In the genomic region with DNA sequence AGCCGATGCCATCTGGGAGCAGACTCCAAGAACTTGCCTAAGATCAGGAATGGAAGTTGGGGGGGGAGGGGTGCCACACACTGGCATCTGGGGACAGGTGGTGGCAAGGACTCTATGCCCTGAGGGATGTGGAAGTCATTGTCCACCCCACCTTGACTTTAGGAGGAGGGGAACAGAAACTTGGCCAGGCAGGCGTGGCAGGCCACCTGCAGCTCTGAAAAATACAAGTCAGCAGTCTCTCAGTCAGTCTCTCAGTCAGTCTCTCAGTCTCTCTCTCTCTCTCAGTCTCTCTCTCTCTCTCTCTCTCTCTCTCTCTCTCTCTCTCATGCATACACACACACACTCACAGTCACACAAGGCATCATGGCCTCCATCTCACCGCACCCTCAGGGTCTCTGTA, we compare ENCODE assay signal across 17 mouse cellular contexts. TPM values are rescaled to one million over a fixed set of nuclear protein-coding genes. Genes with fewer than 3 reads are reported as not detected.
A peak's percentile ranks its signal among the peaks of the same experiment; 100 is the strongest.
DNase-seq lines count a peak whose midpoint lies in the region; TF ChIP-seq lines count a peak whose summit lies in the region.
"Had no signal": no experiment of that assay in that cellular context is flagged by ENCODE, and none has a peak within 500 bp of the region (broad histone marks: within the 10 kb centered on the region; RNA-seq: fewer than 3 reads in every experiment).

No protein-coding gene starts in this region.

- no peak for TF ChIP-seq POLR2A in CH12.LX (IDR thresholded peaks at IDR 0.05; ENCODE audit: low read depth, low read length)

- in situ Hi-C loops in CH12.LX (cut with MboI; ENCODE audit: low pct_ligation_motif_present, low pct_unique_long_range_greater_than_20kb, low sequenced_read_pairs): no loop called here

- H3K27ac ChIP-seq in gastrocnemius, adult 2 months: peak overlapping the region; percentile 88
- peak overlapping the region; percentile 13 for H3K27ac ChIP-seq in CH12.LX (ENCODE audit: insufficient read depth, low read depth)
- H3K27ac ChIP-seq: embryonic facial prominence, embryonic 10.5 days; embryonic facial prominence, embryonic 12.5 days; forebrain, embryonic 12.5 days; forebrain, embryonic 15.5 days had no signal

- peak; percentile 87 for TF ChIP-seq EP300 in CH12.LX (IDR thresholded peaks at IDR 0.05; ENCODE audit: low read length)

- no peak overlapping the region for H3K9ac ChIP-seq in CH12.LX (ENCODE audit: insufficient read depth, low read depth)
- H3K9ac ChIP-seq: embryonic facial prominence, embryonic 12.5 days; forebrain, embryonic 12.5 days; forebrain, embryonic 15.5 days; forebrain, postnatal 0 days had no signal

- DNase-seq in gastrocnemius, adult 2 months: peak; percentile 26
- no peak for DNase-seq in gastrocnemius, postnatal 10 days
- DNase-seq in A20 (ENCODE audit: low read depth, low spot score) (peak; percentile 91), CH12.LX (ENCODE audit: extremely low read depth) (peak; percentile 45)
- DNase-seq in kidney, adult 9 months: no peak
- DNase-seq in lung, postnatal 36 days: no peak
- DNase-seq: adrenal gland, adult 2 months; adrenal gland, postnatal 14 days; adrenal gland, postnatal 36 days; cerebellum, adult 11-12 months; cerebellum, adult 2 months; cerebellum, adult 9-10 months; forebrain, postnatal 0 days had no signal

- H3K9me3 ChIP-seq in CH12.LX (replicated peaks; ENCODE audit: low read length): no peaks in the 10 kb centered on the region
- H3K9me3 ChIP-seq: embryonic facial prominence, embryonic 10.5 days; embryonic facial prominence, embryonic 12.5 days; forebrain, embryonic 12.5 days; forebrain, embryonic 15.5 days had no signal

- H3K27me3 ChIP-seq in CH12.LX (replicated peaks): no peaks in the 10 kb centered on the region
- H3K27me3 ChIP-seq: embryonic facial prominence, embryonic 12.5 days; forebrain, embryonic 12.5 days; forebrain, embryonic 15.5 days had no signal

- H3K4me3 ChIP-seq in gastrocnemius, adult 2 months: no peak overlapping the region
- no peak overlapping the region for H3K4me3 ChIP-seq in CH12.LX (replicated peaks in 1 of 3; ENCODE audit: low read depth in 2 of 3, low read length in 2 of 3, poor library complexity in 1 of 3)
- H3K4me3 ChIP-seq: embryonic facial prominence, embryonic 10.5 days; embryonic facial prominence, embryonic 12.5 days; forebrain, embryonic 12.5 days; forebrain, embryonic 15.5 days had no signal

- H3K4me1 ChIP-seq in CH12.LX (ENCODE audit: control insufficient read depth in 1 of 2, insufficient read depth in 2 of 2): peaks cover 25 to 42% of the 10 kb centered on the region in 2 experiments
- H3K4me1 ChIP-seq: embryonic facial prominence, embryonic 10.5 days; embryonic facial prominence, embryonic 12.5 days; forebrain, embryonic 12.5 days; forebrain, embryonic 15.5 days had no signal

- intact Hi-C loops in gastrocnemius, adult 2 months (cut with DNase I): no loop called here

- TF ChIP-seq CTCF in gastrocnemius, adult 2 months (IDR thresholded peaks at IDR 0.05): no peak
- TF ChIP-seq CTCF in CH12.LX (conservative IDR thresholded peaks at IDR 0.05 in 1 of 2, IDR thresholded peaks at IDR 0.05 in 1 of 2; ENCODE audit: low read depth in 2 of 2, low read length in 2 of 2): no peak

- H3K36me3 ChIP-seq in CH12.LX (replicated peaks in 1 of 2; ENCODE audit: control insufficient read depth in 1 of 2, insufficient read depth in 1 of 2, low read length in 1 of 2): peaks cover 25 to 32% of the 10 kb centered on the region in 2 experiments

- H3K79me2 ChIP-seq in CH12.LX (replicated peaks; ENCODE audit: control insufficient read depth, extremely low read depth, insufficient read depth, poor library complexity, severe bottlenecking): no peaks in the 10 kb centered on the region

- no peak overlapping the region for H3K4me2 ChIP-seq in CH12.LX (ENCODE audit: insufficient read depth, low read depth, poor library complexity, severe bottlenecking)
- H3K4me2 ChIP-seq: embryonic facial prominence, embryonic 12.5 days; forebrain, embryonic 12.5 days; forebrain, embryonic 15.5 days had no signal

- TF ChIP-seq RAD21 in CH12.LX (IDR thresholded peaks at IDR 0.05; ENCODE audit: low read depth, low read length): no peak

- dilution Hi-C loops in CH12.LX (cut with MboI; ENCODE audit: extremely low pct_ligation_motif_present, extremely low pct_unique_long_range_greater_than_20kb, low sequenced_read_pairs): no loop called here

TF ChIP-seq in CH12.LX, 34 proteins besides CTCF, POLR2A, EP300 and RAD21:
- peak; percentile 76 for TF ChIP-seq IRF4 (IDR thresholded peaks at IDR 0.05; ENCODE audit: low read depth, low read length)
- TF ChIP-seq NELFE (IDR thresholded peaks at IDR 0.05; ENCODE audit: low read depth, low read length): no peak
- TF ChIP-seq MAX (IDR thresholded peaks at IDR 0.05; ENCODE audit: low read length): no peak
- TF ChIP-seq MAFK (IDR thresholded peaks at IDR 0.05; ENCODE audit: insufficient replicate concordance, low read length): peak; percentile 84
- TF ChIP-seq TCF12 (IDR thresholded peaks at IDR 0.05; ENCODE audit: low read depth, low read length): peak; percentile 84
- TF ChIP-seq CHD2 (IDR thresholded peaks at IDR 0.05; ENCODE audit: low read length): 0 out of 2 replicates have a peak, but pooled peaks have one; percentile 38

RNA-seq across cellular contexts. Expression of a gene that starts 14.9 kb away (rescaled TPM):
- total RNA-seq in gastrocnemius, adult 2 months (2021): 10 to 100 TPM; 26.1 to 36.7 TPM
- 10 to 100 TPM; 42.0 to 47.5 TPM for total RNA-seq in gastrocnemius, postnatal 10 days (2021)
- total RNA-seq in CH12.LX (2012; rRNA removed): 18.9 and 21.1 TPM in 2 replicates
- total RNA-seq in CH12.LX (2014; rRNA removed): 7.1 and 7.2 TPM in 2 replicates
- polyA plus RNA-seq in CH12.LX (2012; ENCODE audit: insufficient read length, low read depth): 38.0 and 42.7 TPM in 2 replicates

RNA-seq across cellular contexts. Expression of a gene that starts 37.1 kb away (rescaled TPM):
- 10 to 100 TPM; 41.8 to 61.4 TPM for total RNA-seq in gastrocnemius, adult 2 months (2021)
- 10 to 100 TPM; 55.5 to 60.8 TPM for total RNA-seq in gastrocnemius, postnatal 10 days (2021)
- 33.3 and 46.7 TPM in 2 replicates for total RNA-seq in CH12.LX (2012; rRNA removed)
- total RNA-seq in CH12.LX (2014; rRNA removed): 10.4 and 12.2 TPM in 2 replicates
- 16.8 and 18.5 TPM in 2 replicates for polyA plus RNA-seq in CH12.LX (2012; ENCODE audit: insufficient read length, low read depth)

Comparison
In these comparisons a context has a peak if more than half of its experiments do, and no peak if none do; other contexts are left out.
1. DNase-seq: peak in gastrocnemius, adult 2 months (single experiment), A20 (single experiment) and CH12.LX (single experiment); none in gastrocnemius, postnatal 10 days (single experiment), kidney, adult 9 months (single experiment) and lung, postnatal 36 days (single experiment).